Mouse (Mus musculus) bone marrow macrophage, adult 2 months (primary cell): ENCODE measurements around the gene Spint2. TPM values are rescaled to one million over a fixed set of nuclear protein-coding genes. Genes with fewer than 3 reads are reported as not detected.
A peak's percentile ranks its signal among the peaks of the same experiment; 100 is the strongest.

Experiments
- H3K27ac ChIP-seq: 2 replicates; pipeline ENCODE4 v1.5.1; 2012; ENCODE audit warnings: low read depth, low read length; ENCODE audit not compliant: insufficient read depth
- H3K4me1 ChIP-seq: 2 replicates; pipeline ENCODE4 v1.6.1; 2012; ENCODE audit warnings: low read length; ENCODE audit not compliant: control insufficient read depth, insufficient read depth
- H3K4me3 ChIP-seq: 2 replicates; pipeline ENCODE4 v1.5.1; 2012; ENCODE audit warnings: mild to moderate bottlenecking, low read length, moderate library complexity; ENCODE audit not compliant: insufficient read depth
- CTCF ChIP-seq: IDR thresholded peaks from 2 replicates; pipeline ENCODE4 v1.5.1; 2012; ENCODE audit warnings: low read depth, mild to moderate bottlenecking, low read length, moderate library complexity
- POLR2A ChIP-seq: IDR thresholded peaks from 2 replicates; pipeline ENCODE4 v1.6.1; 2012; ENCODE audit warnings: mild to moderate bottlenecking, low read depth, low read length, borderline replicate concordance
- polyA plus RNA-seq: library from polyadenylated mRNA; stranded (reverse); fragments of >200 nt; gene quantifications from 2 replicates; pipeline ENCODE4 v1.2.4, GENCODE M21; 2012; ENCODE audit not compliant: missing spikeins, insufficient read depth, insufficient read length

Spint2 gene
- polyA plus RNA-seq, 1 experiment, result 0.91 TPM

DNA sequence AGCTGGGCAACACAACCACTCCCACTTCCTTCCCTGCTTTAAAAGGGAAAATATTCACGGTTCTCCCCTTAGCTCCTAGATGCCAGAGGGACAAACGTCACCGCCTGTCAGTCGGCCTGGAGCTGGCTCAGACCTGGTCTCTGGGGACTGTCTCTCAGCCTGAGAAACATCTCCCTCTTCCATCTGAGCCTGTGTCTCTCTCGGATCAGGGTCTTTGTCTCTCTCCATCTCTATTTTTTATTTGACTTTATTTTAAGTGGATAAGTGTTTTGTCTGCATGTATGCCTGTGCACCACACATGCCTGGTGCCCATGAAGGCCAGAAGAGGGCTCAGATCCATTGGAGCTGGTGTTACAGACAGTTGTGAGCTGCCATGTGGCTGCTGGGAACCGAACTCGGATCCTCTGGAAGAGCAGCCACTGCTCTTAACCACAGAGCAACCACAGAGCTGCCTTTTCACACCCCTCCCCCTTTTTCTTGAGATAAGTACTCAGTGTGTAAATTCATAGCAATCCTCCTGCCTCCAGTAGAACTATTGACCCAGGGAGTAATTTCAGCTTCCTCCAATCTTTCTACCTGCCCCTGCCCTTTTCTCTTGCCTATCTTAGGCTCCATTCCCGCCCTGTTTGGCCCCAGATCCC is 10.9 kb upstream of the Spint2 start:
- H3K27ac ChIP-seq, result no peak overlapping the region
- TF ChIP-seq CTCF, result no peak
- TF ChIP-seq POLR2A, result no peak
- no peak overlapping the region for H3K4me3 ChIP-seq
- H3K4me1 ChIP-seq, result no peaks in the 10 kb centered on the region

GRCm38 (mm10) chr7:29291616-29292457 is 10.1 kb upstream of the Spint2 start:
- Histone ChIP-seq H3K4me3 (no peak overlapping the region), H3K4me1 (no peaks in the 10 kb centered on the region), H3K27ac (no peak overlapping the region)
- TF ChIP-seq POLR2A (no peak), CTCF (no peak)

DNA sequence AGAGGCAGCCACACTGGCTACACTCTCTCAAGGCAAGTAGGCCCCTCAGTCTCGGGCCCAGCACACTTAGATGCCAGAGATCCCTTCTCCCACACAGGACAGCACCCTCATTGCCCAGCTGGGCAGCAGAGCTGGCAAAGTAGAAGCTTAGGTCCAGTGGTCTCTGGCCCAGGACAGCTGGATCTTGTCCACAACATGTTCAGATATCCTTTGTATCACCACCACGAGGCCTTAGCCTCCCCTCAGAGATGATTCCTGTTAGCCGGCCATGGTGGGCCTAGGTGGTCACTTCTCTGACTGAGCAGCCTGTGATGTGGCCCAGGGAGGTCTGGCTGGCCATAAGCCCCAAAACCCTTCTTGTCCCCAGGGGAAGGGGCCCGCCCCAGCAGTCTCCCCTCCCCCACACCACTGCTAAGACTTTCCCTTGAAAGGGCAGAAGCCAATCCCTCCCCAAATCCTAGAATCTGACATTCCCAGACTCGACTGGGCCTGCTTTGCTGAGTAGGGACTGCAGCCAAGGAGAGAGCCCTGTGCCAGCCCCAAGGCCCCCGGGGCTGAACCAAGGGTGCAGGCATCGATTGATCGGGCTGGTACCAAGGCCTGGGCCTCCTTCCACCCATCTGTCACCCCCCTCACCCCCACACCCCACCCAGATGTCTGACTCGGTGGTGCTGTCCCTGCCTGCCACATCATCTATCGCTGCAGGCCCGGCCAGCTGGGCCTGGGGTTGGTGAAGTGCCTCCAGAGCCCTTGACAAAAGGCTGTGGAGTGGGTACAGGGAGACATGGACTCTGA is 9.2 kb upstream of the Spint2 start:
- Histone ChIP-seq H3K4me3 (no peak overlapping the region), H3K27ac (no peak overlapping the region), H3K4me1 (no peaks in the 10 kb centered on the region)
- TF ChIP-seq POLR2A (no peak), CTCF (no peak)

DNA sequence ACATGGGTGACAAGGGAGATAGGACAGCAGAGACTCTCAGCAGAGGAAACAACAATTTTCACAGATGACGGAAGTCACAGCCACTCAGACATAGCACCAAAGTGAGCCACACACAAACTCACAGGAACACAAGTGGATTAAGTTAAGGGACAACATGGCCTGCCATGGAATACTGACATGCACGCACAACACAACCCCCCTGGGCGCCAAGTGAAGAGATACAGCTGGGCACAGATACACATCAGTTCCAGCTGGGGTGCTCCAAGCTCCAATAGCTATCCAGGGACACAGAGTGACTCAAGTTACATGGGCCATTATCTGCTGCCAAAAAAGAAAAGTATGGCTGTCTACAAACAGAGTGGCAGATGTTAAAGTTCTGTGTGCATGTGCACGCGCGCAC is 8.1 kb upstream of the Spint2 start:
- TF ChIP-seq POLR2A (no peak), CTCF (no peak)
- Histone ChIP-seq H3K4me1 (no peaks in the 10 kb centered on the region), H3K4me3 (no peak overlapping the region), H3K27ac (no peak overlapping the region)

- Histone ChIP-seq H3K27ac (no peak within 1 kb of the TSS), H3K4me1 (no peaks in the 10 kb centered on the region), H3K4me3 (peak within 1 kb of the TSS; percentile 44)
- TF ChIP-seq POLR2A, result no peak
- TF ChIP-seq CTCF, result peak; percentile 86
Measured at GRCm38 (mm10) chr7:29288942-29289638, 7.4 kb upstream of the Spint2 start, which contains the start of gene Ppp1r14a. Gene Ppp1r14a, plus strand, starts transcription at chr7:29289308.

GRCm38 (mm10) chr7:29288079-29288478 is 6.4 kb upstream of the Spint2 start:
- H3K27ac ChIP-seq, result no peak overlapping the region
- no peak for TF ChIP-seq POLR2A
- TF ChIP-seq CTCF, result no peak
- H3K4me1 ChIP-seq, result no peaks in the 10 kb centered on the region
- no peak overlapping the region for H3K4me3 ChIP-seq

DNA sequence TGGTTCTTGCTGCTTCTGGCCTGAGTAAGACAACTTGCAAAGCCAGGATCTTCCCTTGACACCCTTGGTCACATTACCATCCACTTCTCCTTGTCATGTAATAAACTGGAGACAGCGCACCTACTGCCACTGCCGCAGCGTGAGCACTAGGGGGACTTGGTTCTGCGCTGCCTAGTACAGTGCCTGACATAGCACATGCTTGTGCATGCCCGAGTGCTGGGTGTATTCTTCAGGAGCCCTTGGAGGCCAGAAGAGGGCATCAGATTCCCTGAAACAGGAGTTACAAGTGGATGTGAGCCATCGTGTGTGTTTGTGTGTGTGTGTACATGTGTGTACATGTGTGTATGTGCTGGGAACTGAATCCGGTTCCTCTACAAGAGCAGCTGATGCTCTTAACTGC is 5.8 kb upstream of the Spint2 start:
- no peaks in the 10 kb centered on the region for H3K4me1 ChIP-seq
- H3K27ac ChIP-seq, result no peak overlapping the region
- H3K4me3 ChIP-seq, result no peak overlapping the region
- no peak for TF ChIP-seq CTCF
- TF ChIP-seq POLR2A, result no peak

GRCm38 (mm10) chr7:29284523-29284922 is 2.8 kb upstream of the Spint2 start:
- no peaks in the 10 kb centered on the region for H3K4me1 ChIP-seq
- no peak for TF ChIP-seq POLR2A
- TF ChIP-seq CTCF, result no peak
- no peak overlapping the region for H3K27ac ChIP-seq
- no peak overlapping the region for H3K4me3 ChIP-seq

- TF ChIP-seq POLR2A, result no peak
- TF ChIP-seq CTCF, result no peak
- no peak overlapping the region for H3K27ac ChIP-seq
- H3K4me3 ChIP-seq, result no peak overlapping the region
- H3K4me1 ChIP-seq, result no peaks in the 10 kb centered on the region
Measured at GRCm38 (mm10) chr7:29283876-29284275, 2.2 kb upstream of the Spint2 start.

GRCm38 (mm10) chr7:29282074-29282554 is 402 bp upstream of the Spint2 start:
- Histone ChIP-seq H3K4me1 (no peaks in the 10 kb centered on the region), H3K27ac (no peak overlapping the region), H3K4me3 (peak overlapping the region; percentile 51)
- TF ChIP-seq POLR2A, result no peak
- no peak for TF ChIP-seq CTCF
